Mouse (Mus musculus) mesoderm, embryonic 11.5 days (tissue): ENCODE measurements at regions not wholly inside any gene's neighbourhood (a gene's known extent, or its start where the extent isn't known, plus 50 kb on each side); places are given as distances from the start of the nearest gene placed in this dataset.

ENCODE experiments used
- DNase-seq: peaks from one replicate; pipeline ENCODE4 v3.0.0-alpha.2; 2012; ENCODE audit warnings: low read depth, low spot score

DNA sequence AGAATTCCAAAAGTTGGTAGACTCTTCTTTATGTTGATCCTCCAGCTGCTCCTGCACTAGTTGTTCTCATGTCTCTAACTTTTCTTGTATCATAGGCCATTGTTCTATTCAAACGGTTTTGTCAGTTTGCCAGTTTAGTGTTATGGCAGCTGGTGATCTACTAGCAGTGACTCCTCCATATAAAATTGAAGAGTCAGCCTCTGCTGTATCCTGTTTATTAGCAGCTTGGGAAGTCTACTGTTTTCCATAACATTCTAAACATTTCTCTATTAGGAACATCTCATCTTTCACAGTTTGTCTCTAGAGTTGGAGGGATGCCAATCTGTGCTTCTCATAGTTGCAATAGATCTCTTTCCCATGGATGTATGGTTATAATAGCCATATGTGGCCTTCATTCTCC, 58.6 kb downstream of the Drd1 start:
- no peak for DNase-seq

DNA sequence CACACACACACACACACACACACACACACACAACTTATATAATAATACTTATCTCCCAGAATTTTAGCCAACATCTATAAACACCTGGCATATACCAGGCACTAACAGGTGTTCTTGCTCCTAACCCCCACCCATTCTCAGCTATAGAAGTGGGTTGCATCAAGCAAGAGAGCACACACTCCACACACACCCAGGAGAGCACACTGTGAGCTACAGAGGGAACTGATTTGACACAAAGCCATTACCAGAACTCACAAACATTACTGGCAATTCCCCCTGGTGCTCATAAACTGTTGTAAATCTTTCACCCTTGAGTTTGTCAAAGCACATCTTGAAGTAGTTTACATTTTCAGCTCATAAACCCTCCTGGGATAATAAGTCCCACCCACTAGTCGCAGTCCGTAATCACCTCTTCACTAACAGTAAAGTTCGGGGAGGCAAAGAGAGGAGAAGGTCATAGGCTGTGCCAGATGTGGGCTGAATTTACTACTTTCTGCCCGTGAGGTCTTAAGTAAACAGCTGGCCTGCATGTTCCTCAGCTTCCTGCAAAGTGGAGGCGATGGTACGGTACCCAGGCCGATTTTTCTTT, 62.5 kb downstream of the Drd1 start:
- DNase-seq: peak; percentile 62

DNA sequence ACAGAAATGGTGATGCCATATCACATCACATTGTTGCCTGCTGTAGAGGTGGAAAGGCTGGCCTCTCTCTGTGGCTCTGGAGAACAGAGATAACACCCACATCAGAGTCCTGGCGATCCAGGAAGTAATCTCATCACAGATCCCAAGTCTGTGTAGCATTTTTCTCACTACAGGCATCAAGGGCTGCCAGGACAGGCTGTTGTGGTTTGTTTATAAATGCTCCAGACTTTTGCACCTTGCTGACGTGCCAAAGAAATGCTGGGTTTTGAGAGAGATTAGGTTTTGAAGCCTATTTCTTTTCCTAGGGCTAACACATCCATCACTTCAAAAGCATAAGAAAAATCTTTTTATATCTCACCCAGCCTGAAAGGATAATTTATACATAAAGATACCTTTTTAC, 76.3 kb downstream of the Drd1 start:
- no peak for DNase-seq

DNA sequence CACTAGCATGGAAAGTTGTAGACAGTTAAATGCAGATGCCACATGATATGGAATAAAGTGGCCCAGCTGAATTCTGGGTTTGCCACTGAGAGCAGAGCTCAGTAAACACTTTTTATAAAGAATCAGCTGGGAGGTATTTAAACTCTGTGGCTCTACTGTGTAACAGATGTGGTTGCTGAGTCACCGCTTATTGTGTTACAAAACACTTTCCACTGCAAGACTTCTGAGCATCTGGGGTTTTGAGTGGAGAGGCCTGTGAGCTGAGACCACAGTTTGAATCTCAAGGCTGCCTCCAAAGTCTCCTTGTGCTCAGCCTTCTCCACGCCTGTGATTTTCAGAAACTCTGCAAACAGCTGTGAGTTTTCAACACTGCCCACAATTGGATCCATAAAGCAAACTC, 86.1 kb downstream of the Drd1 start:
- no peak for DNase-seq

GRCm38 (mm10) chr13:53956167-53956566, 99.3 kb downstream of the Drd1 start:
- no peak for DNase-seq

DNA sequence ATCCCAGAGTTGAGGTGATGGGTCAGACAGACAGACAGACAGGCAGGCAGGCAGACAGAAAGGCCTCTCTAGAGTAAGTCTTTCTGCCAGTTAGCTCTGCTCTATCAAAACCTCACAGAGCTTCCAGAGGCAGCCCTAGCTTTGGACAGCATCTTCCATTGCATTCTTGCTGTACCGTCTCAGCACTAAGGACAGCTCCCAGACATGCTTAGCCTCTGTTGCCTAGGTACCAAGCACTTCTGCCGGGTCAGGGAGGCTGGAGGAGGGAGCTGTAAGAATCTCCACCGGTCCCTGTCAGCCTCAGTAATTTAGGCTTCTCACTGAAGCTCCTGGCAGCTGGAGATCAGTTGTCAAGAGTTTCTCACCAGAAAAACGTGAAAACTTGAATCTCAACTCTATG, 107.4 kb downstream of the Drd1 start:
- DNase-seq: peak; percentile 81

DNA sequence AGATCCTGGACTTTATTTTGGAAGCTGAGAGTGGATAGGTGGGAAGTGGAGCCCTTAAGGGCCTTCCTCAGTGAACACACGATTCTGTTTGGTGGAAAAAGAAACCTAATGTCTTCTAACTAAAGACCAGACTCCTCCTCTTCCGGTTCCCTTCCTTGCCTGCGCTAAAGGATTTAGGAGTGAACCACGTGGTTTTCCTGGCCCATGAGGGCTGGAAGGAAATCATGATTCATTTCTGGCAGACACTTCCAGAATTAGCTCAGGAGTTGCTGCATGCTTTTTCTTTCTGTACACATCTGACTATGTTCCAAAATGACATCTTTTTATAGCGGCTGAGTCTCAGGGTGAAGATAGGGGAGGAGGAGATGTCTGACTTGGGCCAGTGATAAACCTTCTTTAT, 109.8 kb downstream of the Drd1 start:
- no peak for DNase-seq

DNA sequence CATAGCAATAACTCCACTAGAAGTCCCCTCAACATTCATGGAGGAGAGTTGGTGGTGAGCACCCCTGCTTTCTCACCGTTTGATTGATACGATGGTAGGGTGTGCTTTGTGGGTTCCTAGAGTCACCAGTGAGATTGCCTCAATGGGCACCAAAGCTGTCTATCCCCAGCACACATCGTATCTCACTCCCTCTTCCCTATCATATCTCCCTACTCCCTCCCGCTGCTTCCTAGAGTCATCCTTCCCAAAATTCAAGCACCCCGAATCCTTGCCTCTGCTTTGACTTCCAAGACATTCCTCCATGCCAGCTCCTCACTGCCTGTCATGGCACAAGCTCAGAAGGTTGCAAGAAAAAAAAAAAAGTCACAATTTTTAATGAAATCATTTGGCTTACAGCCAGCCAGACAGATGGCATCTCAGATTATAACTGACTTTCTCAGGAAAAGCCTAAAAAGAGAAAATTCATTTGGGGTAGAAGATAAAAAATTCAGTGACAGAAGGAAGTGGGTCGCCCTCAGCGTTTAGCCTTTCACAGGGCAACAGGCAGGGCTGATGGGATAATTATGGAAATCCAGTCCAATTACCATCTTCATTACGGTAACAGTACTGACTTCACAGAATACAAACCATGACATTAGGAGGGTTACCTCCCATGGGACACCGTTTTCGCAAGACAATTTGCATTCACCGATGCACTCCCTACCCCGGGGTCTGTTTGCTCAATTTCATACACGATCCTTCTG, 114.3 kb downstream of the Drd1 start:
- DNase-seq: peak; percentile 4

GRCm38 (mm10) chr13:53935174-53935699, 120.3 kb downstream of the Drd1 start:
- no peak for DNase-seq

DNA sequence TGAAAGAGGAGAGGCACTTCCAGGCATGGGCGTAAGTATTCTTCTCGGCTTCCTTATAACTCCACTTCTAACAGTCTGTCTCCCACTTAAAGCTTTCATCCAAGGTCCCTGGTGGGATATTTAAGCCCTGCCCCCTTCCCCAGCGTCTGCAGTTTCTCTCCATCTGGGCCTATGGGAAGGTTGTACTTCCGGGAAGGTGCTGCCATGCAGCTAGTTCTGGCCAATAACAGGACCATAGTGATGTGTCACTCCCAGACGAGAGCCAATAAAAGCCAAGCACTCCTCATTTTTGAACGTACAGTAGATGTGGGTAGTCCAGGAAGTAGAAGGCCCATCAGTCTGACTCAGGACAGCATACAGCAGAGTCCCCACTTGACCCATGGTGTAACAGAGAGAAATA, 121.0 kb downstream of the Drd1 start:
- DNase-seq: no peak

DNA sequence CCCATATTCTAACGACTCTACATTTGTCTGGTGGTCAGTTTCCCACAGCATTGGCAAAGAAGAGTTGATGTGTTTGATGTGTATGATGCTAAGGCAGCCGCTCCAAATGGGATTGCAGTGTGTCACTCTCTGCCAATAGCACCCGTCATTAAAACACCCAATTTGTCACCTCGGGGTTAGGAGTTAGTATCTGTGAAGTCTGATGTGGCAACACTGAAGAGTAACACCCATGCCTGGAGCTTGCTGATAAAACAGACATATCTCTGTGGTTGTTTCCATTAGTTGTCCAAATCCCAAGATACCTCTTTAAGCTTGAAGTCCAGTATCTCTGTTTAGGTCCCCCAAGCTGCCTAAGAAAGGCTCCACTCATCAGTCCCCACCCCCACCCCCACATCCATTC, 129.4 kb downstream of the Drd1 start:
- DNase-seq: no peak

DNA sequence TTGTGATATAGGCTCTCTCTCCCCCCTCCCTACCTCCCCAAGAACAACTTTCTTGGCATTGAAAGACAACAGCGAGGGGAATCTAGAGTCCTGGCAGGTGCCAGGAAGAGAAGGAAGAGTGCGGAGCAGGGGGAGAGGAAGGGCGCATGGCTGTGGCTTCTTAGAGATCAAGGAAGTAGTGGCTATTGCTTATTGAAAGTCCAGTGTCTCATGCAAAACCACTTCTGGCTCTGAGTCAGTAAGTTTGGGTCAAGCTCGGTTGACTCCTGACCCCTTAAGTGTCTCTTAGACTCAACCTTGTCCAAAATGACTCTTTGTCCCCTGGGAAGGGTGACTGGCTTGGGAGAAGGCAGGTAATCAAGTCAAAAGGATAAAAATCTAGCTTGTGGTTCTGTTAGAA, 131.1 kb downstream of the Drd1 start:
- no peak for DNase-seq

GRCm38 (mm10) chr13:53923721-53924374, 131.7 kb downstream of the Drd1 start:
- no peak for DNase-seq

GRCm38 (mm10) chr13:53921796-53922195, 133.7 kb downstream of the Drd1 start:
- no peak for DNase-seq

DNA sequence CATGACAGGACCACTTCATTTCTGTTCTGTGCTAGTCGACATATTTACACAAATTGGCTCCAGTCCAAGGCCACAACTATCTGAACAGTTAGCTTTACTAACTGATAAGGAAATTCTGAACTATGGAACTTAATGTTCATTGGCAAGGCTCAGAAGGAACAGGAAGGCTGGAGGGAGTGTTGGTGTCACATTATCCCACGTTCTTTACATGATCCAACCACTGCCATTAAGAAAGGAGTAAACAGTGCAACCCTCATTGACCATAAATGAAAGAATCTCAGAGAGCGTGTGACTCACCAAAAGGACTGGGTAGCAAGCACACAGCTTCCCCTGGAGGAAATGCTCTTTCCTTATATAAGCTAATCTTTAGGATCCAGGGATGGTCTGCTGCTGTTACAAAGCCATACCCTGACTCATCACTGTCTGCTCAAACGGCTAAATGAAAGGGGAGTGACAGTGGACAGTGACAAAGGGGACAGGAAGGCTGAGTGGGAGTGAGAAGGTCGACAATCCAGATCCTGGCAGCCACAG, 135.6 kb downstream of the Drd1 start:
- no peak for DNase-seq

DNA sequence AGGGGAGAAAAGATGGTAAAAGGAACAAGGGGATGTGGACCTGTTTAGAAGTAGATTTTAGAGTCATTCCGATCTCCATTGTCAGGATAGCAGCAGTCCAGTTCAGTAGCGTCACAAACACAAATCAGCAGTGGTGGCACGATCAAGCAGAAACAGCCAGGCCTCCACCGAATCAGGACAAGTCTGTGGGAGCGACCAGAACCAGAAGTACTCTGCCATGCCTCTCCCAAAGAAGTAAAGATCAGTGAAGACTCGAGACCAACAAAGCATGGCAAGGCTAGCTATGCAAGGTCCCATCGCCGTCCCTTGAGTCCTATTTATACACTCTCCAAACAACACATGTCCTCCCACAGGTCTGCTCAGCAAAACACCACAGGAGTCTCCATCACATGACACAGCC, 140.0 kb downstream of the Drd1 start:
- no peak for DNase-seq

GRCm38 (mm10) chr13:53914434-53914833, 141.1 kb downstream of the Drd1 start:
- DNase-seq: no peak

DNA sequence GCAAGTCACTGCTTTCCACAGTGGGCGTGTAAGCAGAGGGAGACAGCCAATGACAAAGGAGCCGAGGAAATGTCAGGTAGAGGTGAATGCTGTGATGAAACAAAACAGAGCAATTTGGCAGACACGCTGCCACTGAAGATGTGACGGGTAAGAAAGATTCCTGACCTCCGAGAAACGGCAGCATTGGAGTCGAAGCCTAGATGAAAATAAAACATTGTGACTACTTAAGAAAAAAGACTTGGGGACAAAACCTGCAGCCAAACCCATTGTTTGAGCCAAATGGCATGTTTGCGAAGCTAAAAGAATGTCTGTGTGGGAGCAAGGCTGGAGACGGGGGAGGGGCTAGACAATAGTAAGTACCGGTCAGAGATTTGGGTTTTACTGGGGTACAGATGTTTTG, 142.0 kb downstream of the Drd1 start:
- no peak for DNase-seq

- DNase-seq: no peak
Observed at GRCm38 (mm10) chr13:53911846-53912245, 143.7 kb downstream of the Drd1 start.

DNA sequence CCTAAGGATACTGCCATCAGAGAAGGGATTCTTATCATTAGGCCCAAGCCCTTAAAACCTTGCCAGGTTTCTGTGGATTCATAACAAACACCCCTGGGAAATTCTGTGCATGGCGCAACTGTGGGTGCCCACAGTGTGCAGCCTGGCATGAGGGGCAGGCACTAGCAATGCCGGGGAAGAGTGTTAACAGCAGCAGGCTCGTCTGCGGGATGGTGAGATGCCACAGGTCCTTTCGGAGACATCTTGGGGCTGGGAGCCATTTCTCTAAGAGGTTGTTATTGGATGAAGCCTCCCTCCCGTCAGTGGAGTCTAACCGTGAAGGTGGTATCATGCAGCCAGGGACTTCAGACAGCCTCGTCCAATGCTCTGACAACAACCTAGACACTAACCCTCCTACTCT, 144.2 kb downstream of the Drd1 start:
- DNase-seq: no peak

- DNase-seq: no peak
Observed at GRCm38 (mm10) chr13:53910251-53910650, 145.3 kb downstream of the Drd1 start.

GRCm38 (mm10) chr13:53904471-53904870, 151.0 kb downstream of the Drd1 start:
- DNase-seq: no peak

- no peak for DNase-seq
Observed at GRCm38 (mm10) chr13:53903626-53904025, 151.9 kb downstream of the Drd1 start.
